Mouse (Mus musculus) cortical plate, adult 2 months (tissue): ENCODE measurements at regions not wholly inside any gene's neighbourhood (a gene's known extent, or its start where the extent isn't known, plus 50 kb on each side); places are given as distances from the start of the nearest gene placed in this dataset.
"Not testable (repeated sequence)": the region's sequence is repeated elsewhere in the genome, so short reads cannot be mapped to it uniquely, and the experiment has no call there.

ENCODE experiments used
- CTCF ChIP-seq: fragments of 200-500 bp; IDR thresholded peaks from 2 replicates; pipeline ENCODE4 v1.5.1; 2011; ENCODE audit warnings: mild to moderate bottlenecking, control low read depth, low read length; ENCODE audit not compliant: insufficient read depth; ENCODE audit errors: extremely low read depth
- POLR2A ChIP-seq: fragments of 200-500 bp; IDR thresholded peaks from 2 replicates; pipeline ENCODE4 v1.6.1; 2011; ENCODE audit warnings: mild to moderate bottlenecking, low read length, control low read depth; ENCODE audit not compliant: insufficient read depth; ENCODE audit errors: extremely low read depth

- not testable (repeated sequence) for TF ChIP-seq POLR2A, CTCF
Measured at GRCm38 (mm10) chr2:39325122-39325521, 98.9 kb upstream of the Ppp6c start.
